Mouse (Mus musculus): Measurements from ENCODE around the gene Psmb6.
"Not testable (repeated sequence)": the region's sequence is repeated elsewhere in the genome, so short reads cannot be mapped to it uniquely, and the experiment has no call there.

The Psmb6 gene

DNA sequence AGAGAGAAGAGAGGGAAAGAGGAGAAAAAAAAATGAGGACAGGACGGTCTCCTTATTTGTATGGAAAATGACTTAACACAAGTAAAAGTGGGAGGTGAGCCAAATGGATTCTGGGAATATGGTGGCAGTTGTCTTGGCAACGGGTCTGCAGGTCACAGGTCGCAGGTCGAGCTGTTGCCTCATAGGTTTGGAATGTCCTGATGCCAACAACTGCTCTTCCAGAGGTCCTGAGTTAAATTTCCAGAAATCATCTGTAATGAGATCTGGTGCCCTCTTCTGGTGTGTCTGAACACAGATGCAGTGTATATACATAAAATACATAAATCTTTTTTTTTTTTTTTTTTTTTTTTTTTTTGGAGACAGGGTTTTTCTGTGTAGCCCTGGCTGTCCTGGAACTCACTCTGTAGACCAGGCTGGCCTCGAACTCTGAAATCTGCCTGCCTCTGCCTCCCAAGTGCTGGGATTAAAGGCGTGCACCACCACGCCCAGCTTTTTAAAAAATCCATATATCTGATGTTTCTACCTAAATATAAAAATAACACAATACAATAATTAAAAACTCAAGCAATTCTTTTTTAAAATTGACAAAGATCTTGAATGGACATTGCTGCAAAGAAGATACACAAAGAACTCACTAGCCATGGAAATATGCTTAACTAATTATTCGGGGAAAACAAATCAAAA is 1.7 kb upstream of the Psmb6 start:
- DNase-seq, result not testable (repeated sequence)

DNA sequence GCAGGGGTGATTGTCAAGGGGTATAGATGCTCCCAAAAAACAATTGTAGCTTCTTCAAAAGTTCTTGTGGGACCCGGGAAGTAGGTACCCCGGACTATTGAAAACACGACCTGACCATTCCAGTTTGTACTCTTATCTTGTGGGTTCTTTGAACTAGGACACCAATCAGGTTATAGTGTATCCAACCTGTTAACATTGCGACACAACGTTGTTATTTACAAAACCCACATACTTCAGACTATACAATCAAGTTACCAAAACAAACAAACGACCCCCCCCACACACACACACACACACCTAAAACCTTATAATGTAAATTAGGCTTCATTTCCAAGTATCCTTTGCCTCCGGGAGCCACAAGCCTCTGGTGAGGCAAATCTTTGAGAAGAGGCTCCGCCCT is 385 bp upstream of the Psmb6 start:
- no peak for DNase-seq

DNA sequence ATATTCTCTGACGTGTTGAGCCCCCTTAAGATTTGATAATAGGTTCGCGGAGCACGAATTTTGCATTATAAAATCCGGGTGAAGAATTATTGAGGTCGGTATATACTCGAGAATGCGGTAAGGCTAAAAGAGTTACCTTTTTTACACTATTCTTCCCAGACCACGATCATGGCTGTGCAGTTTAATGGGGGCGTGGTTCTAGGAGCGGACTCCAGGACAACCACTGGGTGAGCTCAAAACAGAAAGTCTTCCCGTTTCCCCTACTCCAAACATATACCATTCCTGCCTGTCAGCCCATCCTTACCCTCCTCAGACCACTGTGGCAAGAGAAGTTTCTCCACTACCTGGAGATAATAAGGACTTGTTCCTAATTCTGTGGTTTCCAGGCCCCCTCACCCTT is 559 bp downstream of the Psmb6 start:
- DNase-seq, result no peak

DNA sequence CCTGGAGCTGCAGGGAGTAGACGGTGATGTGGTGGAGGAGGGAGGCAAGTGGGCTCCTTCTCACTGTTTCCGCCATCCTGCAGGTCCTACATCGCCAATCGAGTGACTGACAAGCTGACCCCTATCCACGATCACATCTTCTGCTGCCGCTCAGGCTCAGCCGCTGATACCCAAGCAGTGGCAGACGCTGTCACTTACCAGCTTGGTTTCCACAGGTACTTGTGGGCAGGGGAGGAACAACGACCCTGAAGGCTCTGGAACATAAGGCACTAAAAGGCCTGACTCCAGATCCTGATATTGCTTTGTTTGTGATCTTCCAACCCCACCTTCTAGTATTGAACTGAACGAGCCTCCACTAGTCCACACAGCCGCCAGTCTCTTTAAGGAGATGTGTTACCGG is 1.0 kb downstream of the Psmb6 start:
- DNase-seq, result no peak

DNA sequence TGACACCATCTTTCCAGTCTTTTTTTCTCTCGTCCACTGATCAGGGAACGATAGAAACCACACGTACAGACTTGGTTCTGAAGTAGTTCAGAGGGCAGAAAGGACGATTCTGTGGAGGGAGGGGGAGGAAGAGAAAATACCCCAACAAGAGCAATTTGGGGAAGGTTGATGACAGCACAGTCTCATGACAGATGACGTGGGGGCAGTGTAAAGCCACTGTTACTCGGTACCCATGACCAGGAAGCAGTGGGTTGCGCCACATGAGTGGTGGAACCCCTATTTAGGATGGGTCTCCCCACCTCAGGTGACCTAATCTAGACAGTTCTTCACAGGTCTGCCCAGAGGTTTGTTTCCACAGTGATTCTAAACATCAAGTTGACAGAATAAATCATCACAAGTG is 3.4 kb downstream of the Psmb6 start:
- DNase-seq, result no peak

DNA sequence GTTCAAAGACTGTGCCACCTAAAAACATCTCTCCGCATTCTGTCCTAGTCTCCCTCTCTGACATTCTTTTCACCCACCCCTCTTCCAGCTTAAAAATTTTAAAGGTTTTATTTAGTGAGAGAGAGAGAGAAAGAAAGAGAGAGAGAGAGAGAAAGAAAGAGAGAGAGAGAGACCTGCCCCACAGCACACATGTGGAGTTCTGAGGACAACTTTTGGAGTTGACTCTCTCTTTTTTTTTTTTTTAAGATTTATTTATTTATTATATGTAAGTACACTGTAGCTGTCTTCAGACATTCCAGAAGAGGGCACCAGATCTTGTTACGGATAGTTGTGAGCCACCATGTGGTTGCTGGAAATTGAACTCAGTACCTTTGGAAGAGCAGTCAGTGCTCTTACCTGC is 5.9 kb downstream of the Psmb6 start:
- not testable (repeated sequence) for DNase-seq

DNA sequence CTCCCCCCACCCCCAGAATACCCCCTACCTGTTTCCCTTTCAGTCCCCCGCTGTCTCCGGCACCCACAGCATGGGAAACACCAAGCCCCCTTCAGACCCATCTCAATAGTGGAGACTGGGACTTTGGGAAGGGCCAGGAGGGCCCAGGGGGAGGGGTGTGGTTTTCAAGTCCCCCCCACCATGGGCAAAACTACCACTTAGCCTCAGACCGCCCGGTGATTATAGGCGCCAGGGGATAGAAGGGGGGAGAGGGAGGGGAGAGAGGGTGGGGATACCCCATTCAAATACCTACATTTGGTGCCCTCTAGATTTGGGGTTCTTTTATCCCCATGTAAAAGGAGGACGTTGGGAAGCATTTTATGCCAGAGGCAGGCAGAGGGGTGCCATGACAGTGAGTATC is 7.7 kb downstream of the Psmb6 start, which contains the start of gene Gm40193:
TSS of gene Gm40193 (minus strand) at position 101 of the 400 bp plus-strand sequence.
- no peak for DNase-seq

DNA sequence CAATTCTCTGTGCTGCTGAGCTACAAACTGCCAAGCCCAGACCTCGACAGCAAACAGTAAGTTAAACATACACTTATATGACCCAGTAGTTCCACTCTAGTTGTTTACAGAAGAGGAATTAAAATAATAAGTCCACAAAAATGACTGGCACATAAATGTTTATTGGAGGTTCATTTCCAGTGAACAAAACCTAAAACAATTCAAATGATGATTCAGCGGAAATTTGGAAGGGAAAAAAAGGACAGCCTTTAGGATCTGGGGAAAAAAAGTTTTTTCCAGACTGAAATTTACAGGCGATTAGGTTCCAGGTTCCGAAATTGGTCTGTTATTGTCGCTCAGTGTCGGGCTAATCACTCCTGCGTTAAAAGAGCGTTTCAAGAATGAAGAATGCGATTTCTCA is 14.3 kb downstream of the Psmb6 start:
- DNase-seq, result no peak

DNA sequence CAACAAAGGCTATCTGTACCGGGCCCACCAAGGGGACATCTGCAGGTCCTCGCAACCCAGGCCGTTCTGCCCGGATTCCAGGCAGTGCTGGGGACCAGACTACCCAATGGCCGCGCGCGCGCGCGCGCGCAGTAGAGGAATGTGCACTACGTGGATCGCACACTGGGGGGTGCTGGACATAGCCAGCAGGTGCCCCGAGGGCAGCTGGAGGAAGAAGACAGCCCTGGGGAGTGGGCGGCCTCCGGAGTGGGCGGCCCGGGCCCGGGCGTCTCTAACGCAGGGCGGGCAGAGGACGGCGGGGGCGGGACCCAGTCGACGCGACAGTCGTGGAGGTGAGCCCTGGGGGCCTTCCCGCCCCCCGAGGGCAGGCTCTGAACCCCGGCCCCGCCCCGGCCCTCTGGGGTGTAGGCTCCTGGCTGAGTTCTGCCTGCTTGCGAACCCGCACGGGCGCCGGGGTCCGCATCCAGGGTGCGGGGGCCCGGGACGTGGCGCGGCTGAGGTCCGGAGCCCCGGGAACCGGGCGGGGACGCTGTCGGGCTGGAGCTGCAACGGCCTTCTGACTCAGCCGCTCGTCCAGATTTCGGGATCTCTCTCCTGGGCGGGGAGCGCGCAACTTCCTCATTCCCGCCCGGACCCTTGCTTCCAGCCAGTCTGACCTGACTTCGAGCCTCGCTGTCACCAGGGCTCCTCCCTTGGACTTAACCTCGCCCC is 14.9 kb downstream of the Psmb6 start, which contains the start of gene Pld2:
TSS of gene Pld2 (plus strand) at position 188 of the 711 bp plus-strand sequence.
- DNase-seq, result peak; percentile 93 to 96

DNA sequence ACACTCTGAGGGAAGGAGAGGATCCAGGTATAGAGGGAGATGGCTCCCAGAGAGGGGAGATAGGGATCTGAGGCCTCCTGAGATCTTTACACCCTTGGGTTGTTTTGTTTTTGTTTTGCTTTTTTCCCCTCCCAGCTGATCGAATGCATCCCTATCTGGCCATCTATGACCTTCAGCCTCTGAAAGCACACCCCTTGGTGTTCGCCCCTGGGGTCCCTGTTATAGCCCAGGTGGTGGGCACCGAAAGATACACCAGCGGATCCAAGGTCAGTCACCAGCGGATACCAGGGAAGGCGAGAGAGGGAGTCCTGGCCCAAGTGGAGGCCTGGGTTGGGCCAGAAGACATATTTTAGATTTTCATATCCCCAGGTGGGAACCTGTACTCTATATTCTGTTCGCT is 15.8 kb downstream of the Psmb6 start:
- no peak for DNase-seq

DNA sequence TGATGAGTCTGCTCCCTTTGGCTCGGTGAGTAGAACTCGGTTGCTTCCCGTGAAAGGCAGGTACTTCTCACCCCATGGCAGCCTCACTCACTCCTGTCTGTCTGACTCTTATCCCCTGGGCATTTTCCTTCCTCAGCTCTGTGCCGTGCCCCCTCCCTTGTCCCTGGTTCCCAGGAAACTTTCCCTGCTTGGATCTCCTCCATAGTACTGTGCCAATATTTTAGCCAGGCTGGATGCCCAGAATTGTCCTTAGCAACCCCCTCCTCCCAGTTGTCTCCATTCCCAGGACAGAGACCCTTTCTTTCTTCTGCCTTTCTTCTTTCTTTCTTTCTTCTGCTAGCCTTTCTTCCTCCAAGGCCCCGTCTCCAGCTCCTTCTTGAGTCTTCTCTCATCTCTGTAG is 16.2 kb downstream of the Psmb6 start:
- no peak for DNase-seq

DNA sequence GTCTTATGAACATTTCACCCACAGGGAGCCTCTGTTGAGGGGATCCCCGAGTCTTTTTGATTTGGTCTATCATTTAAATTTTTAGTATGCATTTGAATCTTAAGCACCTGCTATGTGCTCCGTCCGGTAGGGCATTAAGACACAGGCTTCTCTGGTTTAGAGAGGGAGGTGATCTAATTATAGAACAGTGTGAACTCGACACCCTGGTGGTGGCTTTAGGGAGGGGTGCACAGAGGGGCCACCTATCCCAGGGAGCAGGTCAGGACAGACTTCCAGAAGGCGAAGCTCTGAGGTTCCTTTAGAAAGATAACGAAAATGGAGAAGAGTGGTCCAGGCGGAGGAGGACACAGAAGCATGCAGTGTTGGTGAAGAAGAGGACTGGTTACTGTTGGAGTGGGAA is 19.3 kb downstream of the Psmb6 start:
- DNase-seq, result no peak

DNA sequence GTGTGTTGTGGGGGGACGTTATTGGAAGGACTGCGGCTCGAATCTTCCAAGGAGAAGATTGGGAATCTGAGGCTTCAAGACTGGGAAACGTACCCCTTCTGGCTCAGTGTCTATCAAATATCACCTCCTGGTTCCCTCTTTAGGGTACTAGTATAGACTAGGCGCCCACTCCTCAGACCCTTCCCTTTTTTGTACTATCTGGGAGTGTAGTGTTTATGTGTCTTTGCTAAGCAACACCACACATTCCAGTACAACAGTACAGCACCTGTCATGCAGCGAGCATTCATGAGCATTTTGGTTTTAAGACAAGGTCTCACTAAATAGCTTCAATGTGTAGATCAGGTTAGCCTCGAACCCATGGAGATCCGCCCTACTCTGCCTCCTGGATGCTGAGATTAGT is 26.4 kb downstream of the Psmb6 start:
- no peak for DNase-seq

DNA sequence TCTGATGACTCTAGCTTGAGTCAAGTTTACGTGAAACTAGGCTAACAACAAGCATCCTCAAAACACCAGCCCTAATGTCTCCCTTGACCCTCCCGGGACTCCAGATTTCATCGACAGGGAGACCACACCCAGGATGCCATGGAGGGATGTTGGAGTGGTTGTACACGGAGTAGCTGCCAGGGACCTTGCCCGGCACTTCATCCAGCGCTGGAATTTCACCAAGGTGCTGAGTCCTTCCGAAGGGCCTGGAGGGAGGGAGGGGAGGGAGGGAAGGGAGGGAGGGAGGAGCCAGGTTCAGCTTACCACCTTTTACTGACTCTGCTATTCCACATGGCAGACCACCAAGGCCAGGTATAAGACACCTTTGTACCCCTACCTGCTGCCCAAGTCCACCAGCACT is 28.8 kb downstream of the Psmb6 start:
- peak in 1 of 2 experiments; percentile 33 for DNase-seq

DNA sequence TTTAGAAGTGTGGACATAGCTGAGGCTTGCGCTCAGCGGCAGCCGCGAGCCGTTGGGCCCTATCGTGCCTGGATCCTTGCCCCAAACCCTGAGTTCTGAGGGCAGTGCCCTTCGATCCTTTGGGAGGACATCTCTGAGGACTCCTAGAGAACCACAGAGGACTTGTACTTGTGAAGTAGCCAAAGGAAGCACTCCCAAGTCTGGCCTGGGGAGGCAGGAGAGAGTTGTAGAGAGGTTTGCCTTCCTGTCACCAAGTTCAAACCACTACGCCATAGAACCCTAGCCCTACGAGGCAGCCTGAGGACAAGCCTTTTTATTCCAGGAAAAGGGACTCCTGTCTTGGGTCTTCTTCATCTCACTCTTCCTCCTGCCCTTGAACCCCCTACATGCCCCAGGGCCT is 32.4 kb downstream of the Psmb6 start:
- no peak for DNase-seq

DNA sequence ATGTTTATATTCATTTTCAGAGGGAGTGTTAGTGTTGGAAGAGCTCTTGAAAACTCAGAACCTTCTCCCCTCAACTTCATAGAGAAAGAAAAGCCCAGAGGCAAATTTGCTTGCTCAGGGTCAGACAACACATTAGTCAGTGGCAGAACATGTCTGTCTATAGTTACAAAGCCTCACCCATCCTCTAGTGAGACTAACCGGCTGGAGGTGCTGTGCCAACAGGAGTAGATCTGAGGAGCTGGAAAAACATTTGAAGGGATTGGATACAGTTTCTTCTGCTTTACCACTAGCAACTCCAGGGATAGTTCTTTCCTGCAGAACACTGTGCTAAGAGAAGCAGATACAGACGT is 36.7 kb downstream of the Psmb6 start:
- DNase-seq, result no peak

DNA sequence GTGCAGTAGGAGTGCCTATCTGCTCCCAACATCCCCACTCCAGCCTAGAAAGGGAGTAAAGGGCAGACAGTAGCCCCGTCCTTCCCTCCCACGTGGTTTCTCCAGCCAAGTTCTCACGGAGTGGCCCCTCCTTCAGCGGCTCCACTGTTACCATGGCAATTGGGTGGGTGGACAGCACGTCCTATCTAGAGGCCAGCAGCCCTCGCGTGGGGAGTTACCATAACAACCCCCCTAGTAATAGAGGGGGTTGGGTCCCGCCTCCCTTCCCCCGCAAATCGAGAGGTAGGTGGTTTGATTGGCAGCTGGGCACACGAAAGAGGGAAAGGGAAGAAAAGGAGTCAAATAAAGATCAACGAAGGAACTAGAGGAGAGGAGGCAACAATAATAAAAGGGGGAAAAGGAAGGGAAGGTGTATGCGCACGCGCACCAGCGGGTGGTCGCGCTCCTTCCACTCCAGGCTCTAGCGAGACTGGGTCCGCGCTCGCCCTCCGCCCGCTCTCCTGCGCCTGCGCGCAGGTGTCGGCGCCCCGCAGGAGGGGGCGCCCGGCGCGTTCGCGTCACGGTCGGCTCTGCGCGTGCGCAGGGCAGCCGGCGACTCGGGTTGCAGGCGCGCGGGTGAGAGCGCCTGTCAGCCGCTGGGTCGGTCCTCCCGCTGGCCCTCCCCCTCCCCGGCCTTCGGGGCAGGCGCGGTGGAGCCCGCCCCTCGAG is 37.3 kb downstream of the Psmb6 start, which contains the start of gene Mink1:
TSS of gene Mink1 (plus strand) at position 595 of the 708 bp plus-strand sequence.
- DNase-seq, result peak; percentile 87 to 91

DNA sequence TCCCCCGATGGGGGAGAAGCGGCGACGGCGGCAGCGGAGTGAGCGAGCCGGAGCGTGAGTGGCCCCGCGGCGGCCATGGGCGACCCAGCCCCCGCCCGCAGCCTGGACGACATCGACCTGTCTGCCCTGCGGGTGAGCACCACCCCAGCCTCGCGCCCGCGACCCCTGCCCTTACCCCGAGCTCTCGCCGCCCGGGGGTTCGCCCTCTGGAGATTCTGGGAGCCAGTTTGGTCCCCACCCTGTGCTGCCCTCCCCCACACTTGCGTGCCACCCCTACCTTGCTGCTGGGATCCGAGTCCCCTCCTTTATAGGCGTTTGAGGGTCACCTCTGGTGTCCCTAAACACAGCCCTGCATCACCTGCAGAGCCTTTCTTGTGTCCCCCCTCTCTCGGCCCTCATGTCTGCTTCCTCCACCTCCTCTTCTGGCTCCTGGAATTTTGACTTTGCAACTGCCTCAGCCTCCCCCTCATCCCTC is 37.9 kb downstream of the Psmb6 start:
- DNase-seq, result no peak

DNA sequence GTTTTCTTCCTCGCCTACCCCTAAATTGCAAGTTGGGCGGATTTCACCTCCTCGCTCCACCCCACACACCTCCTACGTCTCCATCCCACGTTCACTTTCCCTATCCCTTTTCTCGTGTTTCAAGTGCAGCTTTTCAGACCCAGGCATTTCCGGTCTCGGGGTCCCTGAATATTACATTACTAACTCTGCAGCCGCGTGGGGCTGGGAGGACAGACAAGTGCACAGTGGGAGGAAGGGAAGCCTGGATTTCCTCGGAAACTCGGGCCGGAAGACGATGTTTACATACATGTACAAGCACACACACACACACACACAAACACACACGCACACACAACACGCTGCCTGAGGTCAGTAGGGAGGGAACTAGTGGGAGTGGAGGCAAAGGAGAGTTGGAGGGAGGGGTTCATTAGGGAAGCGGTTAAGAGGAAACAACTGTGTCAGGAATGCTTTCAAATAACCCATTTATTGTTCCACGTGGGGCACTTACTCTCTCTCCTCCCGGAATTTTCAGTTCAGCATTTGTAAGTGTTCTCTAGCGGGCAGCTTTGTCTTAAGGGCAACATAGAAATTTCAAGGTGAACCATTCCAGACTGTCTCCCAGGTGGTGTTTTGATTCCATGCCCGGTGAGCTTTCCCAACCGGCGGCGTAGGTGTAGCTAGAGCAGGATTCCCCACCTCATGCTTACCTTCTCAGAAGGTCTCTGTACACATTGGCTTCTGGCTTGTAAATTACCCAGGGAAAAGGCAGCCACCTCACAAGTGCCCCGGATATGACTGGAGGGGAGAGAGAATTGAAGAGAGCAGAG is 38.5 kb downstream of the Psmb6 start:
- peak; percentile 63 to 73 for DNase-seq

DNA sequence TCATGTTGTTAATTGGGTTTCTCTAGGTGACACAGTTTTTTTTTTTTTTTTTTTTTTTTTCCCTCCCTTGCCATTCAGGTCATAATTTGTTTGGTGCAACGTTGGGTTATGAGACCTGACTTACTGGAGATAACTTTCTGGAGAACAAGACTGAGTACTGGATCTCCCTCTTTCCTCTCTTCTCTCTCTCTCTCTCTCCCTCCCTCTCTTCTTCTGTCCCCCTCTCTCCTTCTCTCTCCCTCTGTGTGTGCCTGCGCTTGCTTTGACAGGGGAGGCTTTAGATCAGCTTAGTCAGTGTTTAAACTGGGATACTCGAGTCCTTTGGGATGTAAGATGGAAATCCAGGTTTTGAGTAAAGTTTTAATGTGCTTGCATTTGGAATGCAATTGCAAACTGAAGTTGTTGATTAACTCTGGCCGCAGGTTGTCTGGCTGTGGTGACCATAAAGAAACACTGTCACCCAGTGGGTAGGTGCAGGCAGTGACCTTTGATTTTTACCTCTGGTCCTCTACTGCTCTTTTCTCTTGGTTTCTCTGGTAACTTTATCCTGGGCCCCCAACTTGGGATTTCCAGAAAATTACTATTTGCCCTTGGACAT is 39.2 kb downstream of the Psmb6 start:
- DNase-seq, result no peak

DNA sequence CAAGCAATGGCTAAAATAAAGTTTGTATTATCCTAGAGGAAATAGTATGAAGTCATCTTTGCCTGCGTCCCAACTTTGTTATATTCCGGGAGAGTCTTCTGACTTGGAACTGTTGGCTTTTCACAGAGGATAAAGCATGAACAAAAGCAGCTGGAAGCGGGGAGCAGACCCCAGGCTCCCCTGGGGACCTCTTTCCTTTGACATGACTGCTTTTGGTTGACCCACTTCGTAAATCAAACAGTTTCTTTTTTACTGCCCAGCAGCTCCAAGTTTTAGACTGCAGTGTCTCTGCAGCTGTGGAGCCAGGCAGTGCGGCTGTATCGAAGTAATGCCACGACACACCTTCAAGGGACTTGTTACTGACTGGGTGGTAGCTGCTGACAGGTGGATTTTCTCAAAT is 41.4 kb downstream of the Psmb6 start:
- no peak for DNase-seq

DNA sequence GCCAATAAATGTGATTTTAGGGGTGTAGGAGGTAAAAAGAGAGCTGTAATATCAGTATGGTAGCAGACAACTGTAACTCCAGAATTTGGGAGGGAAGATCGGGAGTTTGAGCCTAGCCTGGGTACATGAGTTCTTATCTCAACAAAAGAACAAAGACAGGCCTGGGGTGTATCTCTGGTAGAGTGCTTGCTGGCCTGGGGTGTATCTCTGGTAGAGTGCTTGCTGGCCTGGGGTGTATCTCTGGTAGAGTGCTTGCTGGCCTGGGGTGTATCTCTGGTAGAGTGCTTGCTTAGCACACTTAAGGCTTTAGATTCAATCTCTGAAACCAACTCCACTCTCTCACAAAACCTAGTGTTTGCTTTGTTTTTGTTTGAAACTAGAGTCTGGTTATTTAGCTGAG is 45.4 kb downstream of the Psmb6 start:
- not testable (repeated sequence) for DNase-seq

All from lung, adult 18-20 months (tissue).